Mouse (Mus musculus) cerebellum, adult 2 months (tissue): ENCODE data around the gene Gga1.

ENCODE experiments used
- CTCF ChIP-seq: fragments of 200-500 bp; IDR thresholded peaks from 2 replicates; pipeline ENCODE4 v1.5.1; 2011; ENCODE audit warnings: low read depth, mild to moderate bottlenecking, control low read depth, low read length, moderate library complexity, borderline replicate concordance; ENCODE audit not compliant: insufficient read depth
- POLR2A ChIP-seq: fragments of 200-500 bp; IDR thresholded peaks from 2 replicates; pipeline ENCODE4 v1.6.1; 2011; ENCODE audit warnings: low read length, control low read depth, borderline replicate concordance; ENCODE audit not compliant: insufficient read depth

DNA sequence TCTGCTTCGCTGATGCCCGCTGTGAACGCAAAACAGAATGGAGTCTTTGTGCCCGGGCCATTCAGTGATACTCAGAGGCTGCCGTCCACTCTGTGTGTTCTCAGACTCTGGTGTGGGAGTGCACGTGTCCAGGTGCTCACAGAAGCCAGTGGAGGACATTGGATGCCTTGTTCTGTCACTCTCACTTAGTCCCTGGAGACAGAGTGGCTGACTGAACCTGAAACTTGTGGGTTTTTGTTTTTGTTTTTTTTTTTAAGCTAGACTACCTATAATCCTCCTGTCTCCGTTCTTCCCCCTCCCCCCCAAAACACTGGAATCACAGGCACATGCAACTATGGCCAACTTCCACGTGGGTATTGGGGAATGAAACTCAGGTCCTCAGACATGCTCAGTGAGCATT, 30.6 kb upstream of the Gga1 start:
- TF ChIP-seq CTCF (no peak), POLR2A (no peak)
